Mouse (Mus musculus) midbrain, embryonic 14.5 days (tissue): ENCODE results near the gene Rtel1. TPM values are rescaled to one million over a fixed set of nuclear protein-coding genes. Genes with fewer than 3 reads are reported as not detected.

Source experiments
- ATAC-seq: fragments of 200-750 bp; cut with Nextera tagmentation; 2 replicates; pipeline ENCODE4 v1.8.0; 2017; ENCODE audit warnings: moderate number of reproducible peaks, moderate library complexity; ENCODE audit not compliant: low FRiP score, low TSS enrichment
- DNase-seq: peaks from one replicate; pipeline ENCODE4 v3.0.0-alpha.2; 2015
- H3K27ac ChIP-seq: fragments of 300-500 bp; sonication (generic); replicated peaks from 2 replicates; pipeline ENCODE4 v1.5.1; 2014; ENCODE audit warnings: mild to moderate bottlenecking, low read depth, low read length, moderate library complexity
- H3K27me3 ChIP-seq: fragments of 300-500 bp; sonication (generic); 2 replicates; pipeline ENCODE4 v1.6.1; 2014; ENCODE audit warnings: low read length, control low read depth, mixed read lengths; ENCODE audit not compliant: control insufficient read depth, insufficient read depth
- H3K36me3 ChIP-seq: fragments of 300-500 bp; sonication (generic); 2 replicates; pipeline ENCODE4 v1.6.1; 2014; ENCODE audit warnings: low read length, control low read depth; ENCODE audit not compliant: control insufficient read depth, insufficient read depth
- H3K4me1 ChIP-seq: fragments of 300-500 bp; sonication (generic); 2 replicates; pipeline ENCODE4 v1.6.1; 2014; ENCODE audit warnings: mild to moderate bottlenecking, antibody characterized with exemption, low read length, control low read depth; ENCODE audit not compliant: control insufficient read depth, insufficient read depth
- H3K4me2 ChIP-seq: fragments of 300-500 bp; sonication (generic); 2 replicates; pipeline ENCODE4 v1.6.1; 2014; ENCODE audit warnings: mild to moderate bottlenecking, low read length, moderate library complexity
- H3K4me3 ChIP-seq: fragments of 300-500 bp; sonication (generic); replicated peaks from 2 replicates; pipeline ENCODE4 v1.5.1; 2014; ENCODE audit warnings: low read depth, low read length
- H3K9ac ChIP-seq: fragments of 300-500 bp; sonication (generic); replicated peaks from 2 replicates; pipeline ENCODE4 v1.6.1; 2014; ENCODE audit warnings: mild to moderate bottlenecking, low read length, moderate library complexity
- H3K9me3 ChIP-seq: fragments of 300-500 bp; sonication (generic); 2 replicates; pipeline ENCODE4 v1.6.1; 2016; ENCODE audit warnings: low read length, control low read depth, mixed read lengths; ENCODE audit not compliant: control insufficient read depth
- WGBS: fragments of 180-500 bp; shearing (Covaris S2); extraction: QIAGEN DNeasy Blood & Tissue Kit; methylation state at CpG from one replicate; pipeline ENCODE4 v1.1.7; 2014; 5-methylcytosine and 5-hydroxymethylcytosine counted together
- polyA plus RNA-seq: library from polyadenylated mRNA; unstranded; fragments of >200 nt; fragmentation: Nextera tagmentation; extraction: Ambion mirVana; gene quantifications from 2 replicates; pipeline ENCODE4 v1.2.1, GENCODE M21; 2014

Gene Rtel1
- polyA plus RNA-seq, 1 experiment from 2014 or later, result 46.9 TPM

- no peaks in the 10 kb centered on the region for H3K4me1 ChIP-seq
- WGBS, result 93% methylated on average over 6 of the region's 6 CpGs
- H3K9me3 ChIP-seq, result no peaks in the 10 kb centered on the region
- H3K27me3 ChIP-seq, result no peaks in the 10 kb centered on the region
- H3K4me3 ChIP-seq, result no peak overlapping the region
- H3K4me2 ChIP-seq, result no peak overlapping the region
- DNase-seq, result no peak
- H3K36me3 ChIP-seq, result peaks cover 71% of the 10 kb centered on the region
- no peak overlapping the region for H3K27ac ChIP-seq
- H3K9ac ChIP-seq, result no peak overlapping the region
- ATAC-seq, result no peak
Measured at GRCm38 (mm10) chr2:181342766-181343165, 23.2 kb downstream of the Rtel1 start.

- no peak overlapping the region for H3K27ac ChIP-seq
- DNase-seq (no peak), ATAC-seq (no peak)
- H3K27me3 ChIP-seq, result no peaks in the 10 kb centered on the region
- no peak overlapping the region for H3K4me2 ChIP-seq
- WGBS, result 89% methylated on average over 3 of the region's 3 CpGs
- no peaks in the 10 kb centered on the region for H3K4me1 ChIP-seq
- no peak overlapping the region for H3K4me3 ChIP-seq
- no peak overlapping the region for H3K9ac ChIP-seq
- H3K9me3 ChIP-seq, result no peaks in the 10 kb centered on the region
- peaks cover 87% of the 10 kb centered on the region for H3K36me3 ChIP-seq
Measured at GRCm38 (mm10) chr2:181356780-181357179, 37.2 kb downstream of the Rtel1 start.

DNA sequence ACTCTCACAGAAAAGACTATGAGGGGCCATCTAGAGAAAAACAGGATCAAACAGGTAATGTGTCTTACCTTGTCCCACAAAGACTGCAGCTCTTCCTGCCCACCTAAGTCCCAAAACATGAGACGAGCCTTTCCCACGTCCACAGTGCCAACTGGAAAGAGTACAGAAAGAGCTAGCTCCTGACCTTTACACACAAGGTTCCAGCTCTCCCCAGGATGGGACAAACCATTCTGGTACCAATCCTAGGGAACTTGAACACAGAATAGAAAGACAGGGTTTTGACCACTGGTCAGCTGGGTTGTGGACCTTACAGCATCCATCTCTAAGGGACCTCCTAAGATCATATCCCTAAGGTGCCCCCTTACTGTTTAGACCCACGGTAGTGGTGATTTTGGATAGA lies 44.4 kb downstream of the Rtel1 start:
- Histone ChIP-seq H3K4me1 (peaks cover 26% of the 10 kb centered on the region), H3K27ac (no peak overlapping the region), H3K27me3 (no peaks in the 10 kb centered on the region), H3K4me2 (peak overlapping the region; percentile 98), H3K4me3 (peak overlapping the region; percentile 85), H3K9ac (peak overlapping the region; percentile 86), H3K36me3 (peaks cover 45% of the 10 kb centered on the region), H3K9me3 (no peaks in the 10 kb centered on the region)
- 86% methylated on average over 3 of the region's 3 CpGs for WGBS
- DNase-seq (no peak), ATAC-seq (no peak)

- H3K27me3 ChIP-seq, result no peaks in the 10 kb centered on the region
- WGBS, result 10% methylated on average over 14 of the region's 14 CpGs
Measured at GRCm38 (mm10) chr2:181364487-181364859, 44.9 kb downstream of the Rtel1 start.

GRCm38 (mm10) chr2:181364860-181365596 lies 45.5 kb downstream of the Rtel1 start, which contains the start of the genes Zgpat and Arfrp1:
Gene Zgpat, plus strand, starts transcription at chr2:181364928.
Gene Arfrp1, minus strand, starts transcription at chr2:181365404.
- H3K9me3 ChIP-seq, result no peaks in the 10 kb centered on the region
- no peaks in the 10 kb centered on the region for H3K27me3 ChIP-seq
- peaks cover 42% of the 10 kb centered on the region for H3K36me3 ChIP-seq
- WGBS, result under 1% methylated on average over 71 of the region's 71 CpGs
- H3K9ac ChIP-seq, result peak within 1 kb of the TSS; percentile 86
- H3K4me1 ChIP-seq, result peaks cover 33% of the 10 kb centered on the region
- peak within 1 kb of the TSS; percentile 88 for H3K27ac ChIP-seq
- H3K4me2 ChIP-seq, result peak within 1 kb of the TSS; percentile 98
- peak; percentile 92 for ATAC-seq
- peak; percentile 93 for DNase-seq
- H3K4me3 ChIP-seq, result peak within 1 kb of the TSS; percentile 85

More at GRCm38 (mm10) chr2:181364487-181364859, 44.9 kb downstream of the Rtel1 start:
- Histone ChIP-seq H3K4me1 (peaks cover 31% of the 10 kb centered on the region), H3K9ac (peak overlapping the region; percentile 86), H3K4me2 (peak overlapping the region; percentile 98), H3K4me3 (peak overlapping the region; percentile 85), H3K27ac (peak overlapping the region; percentile 88), H3K36me3 (peaks cover 44% of the 10 kb centered on the region), H3K9me3 (no peaks in the 10 kb centered on the region)
- DNase-seq (no peak), ATAC-seq (no peak)

- Histone ChIP-seq H3K27me3 (no peaks in the 10 kb centered on the region), H3K27ac (peak overlapping the region; percentile 88), H3K36me3 (peaks cover 42% of the 10 kb centered on the region), H3K4me1 (peaks cover 33% of the 10 kb centered on the region), H3K9ac (peak overlapping the region; percentile 86), H3K4me3 (peak overlapping the region; percentile 85), H3K9me3 (no peaks in the 10 kb centered on the region), H3K4me2 (peak overlapping the region; percentile 98)
- ATAC-seq (peak; percentile 62), DNase-seq (peak; percentile 39)
- WGBS, result 0% methylated on average over 20 of the region's 20 CpGs
Measured at GRCm38 (mm10) chr2:181365655-181366075, 46.1 kb downstream of the Rtel1 start.

DNA sequence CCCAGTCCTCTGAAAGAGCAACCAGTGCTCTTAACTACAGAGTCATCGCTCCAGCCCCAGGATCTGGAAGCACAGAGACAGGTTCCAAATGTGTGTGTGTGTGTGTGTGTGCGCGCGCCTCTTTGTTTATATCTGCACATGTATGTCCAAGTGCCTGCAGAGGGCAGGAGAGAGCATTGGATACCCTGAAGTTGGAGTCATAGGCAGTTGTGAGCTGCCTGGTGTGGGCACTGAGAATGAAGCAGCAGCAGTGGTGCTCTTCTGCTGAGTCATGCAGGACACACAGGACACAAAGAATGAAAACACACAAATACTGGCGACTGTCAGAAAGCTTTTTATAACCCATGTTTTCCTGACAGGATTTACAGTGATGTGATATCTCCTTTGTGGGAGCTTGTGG lies 50.5 kb downstream of the Rtel1 start:
- Histone ChIP-seq H3K9ac (no peak overlapping the region), H3K27me3 (no peaks in the 10 kb centered on the region), H3K4me1 (peaks cover 26% of the 10 kb centered on the region), H3K9me3 (no peaks in the 10 kb centered on the region), H3K27ac (no peak overlapping the region), H3K4me2 (no peak overlapping the region), H3K4me3 (no peak overlapping the region), H3K36me3 (peaks cover 15% of the 10 kb centered on the region)
- DNase-seq (no peak), ATAC-seq (no peak)
- 98% methylated on average over 5 of the region's 5 CpGs for WGBS

DNA sequence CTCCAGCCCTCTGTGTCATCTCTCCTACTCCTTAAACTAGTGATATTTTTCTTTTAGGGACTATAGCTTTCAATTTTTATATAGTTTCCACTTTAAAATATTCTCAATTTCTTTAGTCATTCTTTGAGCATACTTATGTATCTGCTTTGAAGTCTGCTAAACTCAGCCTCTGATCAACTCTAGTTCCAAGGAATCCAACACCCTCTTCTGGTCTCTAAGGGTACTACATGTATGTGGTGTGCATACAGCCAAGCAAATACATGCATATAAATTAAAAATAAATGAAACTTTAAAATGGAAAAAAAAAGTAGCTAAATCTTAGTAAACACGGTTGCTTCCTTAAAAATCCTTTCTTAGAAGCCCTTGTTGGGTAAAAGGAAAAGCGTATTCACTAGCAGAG lies 56.2 kb downstream of the Rtel1 start:
- no peaks in the 10 kb centered on the region for H3K27me3 ChIP-seq
- no peak overlapping the region for H3K4me3 ChIP-seq
- DNase-seq (peak; percentile 54), ATAC-seq (no peak)
- H3K36me3 ChIP-seq, result peaks cover 28% of the 10 kb centered on the region
- H3K4me2 ChIP-seq, result no peak overlapping the region
- no peak overlapping the region for H3K9ac ChIP-seq
- WGBS, result 95% methylated on average over 2 of the region's 2 CpGs
- H3K9me3 ChIP-seq, result no peaks in the 10 kb centered on the region
- H3K4me1 ChIP-seq, result no peaks in the 10 kb centered on the region
- H3K27ac ChIP-seq, result no peak overlapping the region

DNA sequence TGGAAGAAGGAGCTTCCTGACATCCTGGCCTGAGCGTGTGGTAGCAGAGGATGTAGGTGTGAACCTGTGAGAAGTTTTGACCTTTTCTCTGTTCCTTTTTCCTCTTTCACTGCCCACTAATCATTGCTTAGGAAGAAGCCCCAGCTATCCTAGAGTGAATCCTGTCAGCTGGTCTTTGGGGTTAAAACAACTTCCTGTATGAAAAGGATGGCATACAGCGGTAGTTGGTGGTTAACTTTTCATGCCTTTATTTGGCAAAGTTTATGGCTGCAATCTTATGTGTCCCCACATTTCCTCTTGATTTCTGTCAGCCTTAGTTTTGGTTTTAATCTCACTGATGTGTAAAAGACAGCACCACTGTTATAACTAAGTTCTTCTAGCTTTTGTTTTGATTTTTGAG lies 57.7 kb downstream of the Rtel1 start:
- Histone ChIP-seq H3K4me3 (no peak overlapping the region), H3K9me3 (no peaks in the 10 kb centered on the region), H3K27me3 (no peaks in the 10 kb centered on the region), H3K27ac (no peak overlapping the region), H3K9ac (no peak overlapping the region), H3K36me3 (peaks cover 41% of the 10 kb centered on the region), H3K4me2 (no peak overlapping the region), H3K4me1 (no peaks in the 10 kb centered on the region)
- 94% methylated on average over 2 of the region's 2 CpGs for WGBS
- no peak for ATAC-seq
- DNase-seq, result no peak
